Mouse (Mus musculus) CH12.LX (cell line): ENCODE measurements around the gene Mtrex.

ENCODE experiments used
- CHD1 ChIP-seq: IDR thresholded peaks from 2 replicates; pipeline ENCODE4 v1.6.1; 2012; ENCODE audit warnings: low read depth, low read length, improper control_type of control experiment, inconsistent platforms
- CTCF ChIP-seq, 2 experiments: IDR thresholded peaks in 1 of 2; conservative IDR thresholded peaks in 1 of 2; 2 replicates each; pipeline ENCODE4 v1.5.1; 2011 to 2012; ENCODE audit warnings: low read depth in 2 of 2, low read length in 2 of 2, improper control_type of control experiment in 1 of 2, inconsistent platforms in 1 of 2, mild to moderate bottlenecking in 1 of 2, moderate library complexity in 1 of 2
- ETS1 ChIP-seq: conservative IDR thresholded peaks from 2 replicates; pipeline ENCODE4 v1.6.1; 2012; ENCODE audit warnings: low read depth, mild to moderate bottlenecking, inconsistent platforms, low read length, improper control_type of control experiment, moderate library complexity
- HCFC1 ChIP-seq: IDR thresholded peaks from 2 replicates; pipeline ENCODE4 v1.6.1; 2012; ENCODE audit warnings: low read depth, mild to moderate bottlenecking, inconsistent platforms, low read length, improper control_type of control experiment
- SIN3A ChIP-seq: IDR thresholded peaks from 2 replicates; pipeline ENCODE4 v1.6.1; 2012; ENCODE audit warnings: low read length, improper control_type of control experiment, inconsistent platforms
- USF2 ChIP-seq: conservative IDR thresholded peaks from 2 replicates; pipeline ENCODE4 v1.6.1; 2011; ENCODE audit warnings: low read depth, low read length, improper control_type of control experiment

GRCm38 (mm10) chr13:112857921-112858320 is 69.3 kb downstream of the Mtrex start:
- TF ChIP-seq ETS1 (no peak), CTCF (conservative IDR thresholded peaks at IDR 0.05 in 1 of 2, IDR thresholded peaks at IDR 0.05 in 1 of 2; ENCODE audit: low read depth in 2 of 2, low read length in 2 of 2) (no peak), SIN3A (no peak), USF2 (no peak), CHD1 (no peak), HCFC1 (no peak)
